Mouse (Mus musculus) thymus, adult 2 months (tissue): ENCODE data around the gene Exoc3l4.

ENCODE experiments used
- CTCF ChIP-seq: fragments of 200-500 bp; IDR thresholded peaks from 2 replicates; pipeline ENCODE4 v1.5.1; 2012; ENCODE audit warnings: mild to moderate bottlenecking, control low read depth, low read length, moderate library complexity, borderline replicate concordance; ENCODE audit not compliant: control insufficient read depth, poor library complexity, insufficient read depth; ENCODE audit errors: extremely low read depth
- POLR2A ChIP-seq: fragments of 200-500 bp; IDR thresholded peaks from 2 replicates; pipeline ENCODE4 v1.6.1; 2012; ENCODE audit warnings: mild to moderate bottlenecking, low read length, control low read depth, moderate library complexity; ENCODE audit not compliant: control insufficient read depth, poor library complexity, insufficient read depth; ENCODE audit errors: extremely low read depth

GRCm38 (mm10) chr12:111411631-111412355, 5.0 kb upstream of the Exoc3l4 start:
- TF ChIP-seq CTCF (no peak), POLR2A (no peak)
